Comparison of ENCODE assay signal across 11 mouse cellular contexts in genomic region chr10:41271860-41272259, GRCm38 (mm10). TPM values are rescaled to one million over a fixed set of nuclear protein-coding genes. Genes with fewer than 3 reads are reported as not detected.
DNase-seq lines count a peak whose midpoint lies in the region; ATAC-seq and TF ChIP-seq lines count a peak whose summit lies in the region.
"Had no signal": no experiment of that assay in that cellular context is flagged by ENCODE, and none has a peak within 500 bp of the region (broad histone marks: within the 10 kb centered on the region; RNA-seq: fewer than 3 reads in every experiment).

No protein-coding gene starts in this region.

- no peak for DNase-seq in cerebellum, adult 2 months
- DNase-seq in layer of hippocampus, postnatal 10 days (ENCODE audit: low spot score in 2 of 2) = peak; percentile 38 to 46
- DNase-seq in layer of hippocampus, adult 9-10 months (ENCODE audit: low spot score) = no peak
- DNase-seq in A20 (ENCODE audit: low read depth, low spot score) = peak; percentile 29
- DNase-seq: heart, adult 18-20 months had no signal

- no peak overlapping the region for H3K4me3 ChIP-seq in cerebellum, adult 2 months (replicated peaks; ENCODE audit: insufficient read depth, low read depth, low read length)
- H3K4me3 ChIP-seq in cortical plate, adult 2 months (ENCODE audit: insufficient read depth, low read length) = no peak overlapping the region
- H3K4me3 ChIP-seq: midbrain, embryonic 12.5 days had no signal

- no peaks in the 10 kb centered on the region; the same call in 1 of the 2 replicates for H3K4me1 ChIP-seq in cerebellum, adult 2 months (ENCODE audit: control insufficient read depth, insufficient read depth, low read length)
- H3K4me1 ChIP-seq in cortical plate, adult 2 months (ENCODE audit: control insufficient read depth, insufficient read depth, low read length) = no peaks in the 10 kb centered on the region
- H3K4me1 ChIP-seq: midbrain, embryonic 12.5 days had no signal

- 65% methylated on average over 7 of the region's 7 CpGs for WGBS in cerebellum, adult 2 months

- no peak for TF ChIP-seq POLR2A in cerebellum, adult 2 months (IDR thresholded peaks at IDR 0.05; ENCODE audit: borderline replicate concordance, insufficient read depth, low read length)
- no peak for TF ChIP-seq POLR2A in cortical plate, adult 2 months (IDR thresholded peaks at IDR 0.05; ENCODE audit: extremely low read depth, insufficient read depth, low read length)

- no peaks in the 10 kb centered on the region for H3K27me3 ChIP-seq in cerebellum, adult 2 months (ENCODE audit: control insufficient read depth, insufficient read depth, low read length)
- H3K27me3 ChIP-seq: midbrain, embryonic 12.5 days had no signal

- no peak for ATAC-seq in cerebellum, adult (ENCODE audit: insufficient number of reproducible peaks, low FRiP score, low TSS enrichment)
- no peak for ATAC-seq in activated CD4-positive, CD25-positive, alpha-beta regulatory T cell, adult 4 months
- no peak for ATAC-seq in megakaryocyte progenitor cell, adult 5-6 weeks (replicated peaks; ENCODE audit: poor library complexity)

- TF ChIP-seq CTCF in cerebellum, adult 2 months (IDR thresholded peaks at IDR 0.05; ENCODE audit: borderline replicate concordance, insufficient read depth, low read depth, low read length) = peak; percentile 48; the same call in 1 of the 2 replicates
- TF ChIP-seq CTCF in cortical plate, adult 2 months (IDR thresholded peaks at IDR 0.05; ENCODE audit: extremely low read depth, insufficient read depth, low read length) = peak; percentile 55

- no peak overlapping the region for H3K27ac ChIP-seq in cerebellum, adult 2 months (ENCODE audit: insufficient read depth, low read length)
- no peak overlapping the region for H3K27ac ChIP-seq in cortical plate, adult 2 months (ENCODE audit: insufficient read depth, low read length)
- H3K27ac ChIP-seq: midbrain, embryonic 12.5 days had no signal

RNA-seq across cellular contexts. Expression of gene Fig4, which starts 31.2 kb away (rescaled TPM):
- polyA plus RNA-seq in cerebellum, adult 2 months (2012; rRNA removed) = 19.3 and 21.1 TPM in 2 replicates
- 10 to 100 TPM; 36.4 to 36.5 TPM for total RNA-seq in layer of hippocampus, postnatal 10 days (2021)
- polyA plus RNA-seq in cortical plate, adult 2 months (2012; rRNA removed) = 18.6 and 19.3 TPM in 2 replicates
- polyA plus RNA-seq in activated CD4-positive, CD25-positive, alpha-beta regulatory T cell, adult 4 months (2017; shearing (Covaris generic)) = 10 to 100 TPM in 1 of 2 experiments, 1 to 10 TPM in 1; 9.9 to 13.1 TPM
- 25.5 and 27.1 TPM in 2 replicates for total RNA-seq in megakaryocyte progenitor cell, adult 5-6 weeks (2015)
- 27.9 and 32.7 TPM in 2 replicates for total RNA-seq in megakaryocyte progenitor cell, adult 5-6 weeks (2017)

RNA-seq across cellular contexts. Expression of gene Ak9, which starts 31.9 kb away (rescaled TPM):
- 0.07 and 0.08 TPM in 2 replicates for polyA plus RNA-seq in cerebellum, adult 2 months (2012; rRNA removed)
- total RNA-seq in layer of hippocampus, postnatal 10 days (2021) = under 1 TPM; 0.62 to 0.69 TPM
- polyA plus RNA-seq in cortical plate, adult 2 months (2012; rRNA removed) = 0.04 and 0.06 TPM in 2 replicates
- polyA plus RNA-seq in activated CD4-positive, CD25-positive, alpha-beta regulatory T cell, adult 4 months (2017; shearing (Covaris generic)) = under 1 TPM in 1 of 2 experiments, not detected in 1; 0.09 TPM
- total RNA-seq in megakaryocyte progenitor cell, adult 5-6 weeks (2015) = not detected in 2 replicates
- total RNA-seq in megakaryocyte progenitor cell, adult 5-6 weeks (2017) = 0.03 TPM in 1 of 2 replicates, not detected in the other
- polyA plus RNA-seq: midbrain, embryonic 12.5 days; spleen, adult 2 months had no signal

Comparison
In these comparisons a context has a peak if more than half of its experiments do, and no peak if none do; other contexts are left out.
1. DNase-seq: peak in layer of hippocampus, postnatal 10 days (2 of 2) and A20 (single experiment); none in cerebellum, adult 2 months (0 of 2) and layer of hippocampus, adult 9-10 months (single experiment).